Mouse (Mus musculus) C2C12 (cell line): ENCODE results near the gene Numa1. TPM values are rescaled to one million over a fixed set of nuclear protein-coding genes. Genes with fewer than 3 reads are reported as not detected.

ENCODE experiments used
- H3K27me3 ChIP-seq: one replicate; pipeline ENCODE4 v1.6.1; 2011; ENCODE audit not compliant: control insufficient read depth, insufficient read depth, insufficient read length
- H3K36me3 ChIP-seq: one replicate; pipeline ENCODE4 v1.6.1; 2011; ENCODE audit not compliant: control insufficient read depth, insufficient read depth
- H3K4me3 ChIP-seq: one replicate; pipeline ENCODE4 v1.5.1; 2011; ENCODE audit warnings: mild to moderate bottlenecking, control low read depth; ENCODE audit not compliant: poor library complexity, insufficient read depth, severe bottlenecking
- H3K79me2 ChIP-seq: one replicate; pipeline ENCODE4 v1.6.1; 2011; ENCODE audit not compliant: control insufficient read depth, insufficient read depth
- H3K79me3 ChIP-seq: one replicate; pipeline ENCODE4 v1.6.1; 2011; ENCODE audit warnings: low read depth, control low read depth
- H3ac ChIP-seq: one replicate; pipeline ENCODE3; 2011; ENCODE audit warnings: low read depth; ENCODE audit not compliant: control insufficient read depth, insufficient read length
- CEBPB ChIP-seq: IDR thresholded peaks from one replicate; pipeline ENCODE4 v1.6.1; 2011; ENCODE audit warnings: low read depth, mild to moderate bottlenecking, control low read depth, moderate library complexity
- CTCF ChIP-seq: IDR thresholded peaks from one replicate; pipeline ENCODE4 v1.5.1; 2011; ENCODE audit not compliant: control insufficient read depth, insufficient read depth, insufficient read length
- FOSL1 ChIP-seq: IDR thresholded peaks from one replicate; pipeline ENCODE4 v1.8.0; 2011; ENCODE audit warnings: mild to moderate bottlenecking, low read length; ENCODE audit not compliant: poor library complexity, insufficient read depth, severe bottlenecking
- MAX ChIP-seq: IDR thresholded peaks from one replicate; pipeline ENCODE4 v1.6.1; 2011; ENCODE audit warnings: mild to moderate bottlenecking, control low read depth
- MYOD1 ChIP-seq: IDR thresholded peaks from one replicate; pipeline ENCODE4 v1.6.1; 2011; ENCODE audit warnings: low read depth; ENCODE audit not compliant: control insufficient read depth, insufficient read length
- MYOG ChIP-seq: IDR thresholded peaks from one replicate; pipeline ENCODE4 v1.6.1; 2011; ENCODE audit not compliant: control insufficient read depth, insufficient read length; ENCODE audit errors: extremely low read depth
- USF1 ChIP-seq: IDR thresholded peaks from one replicate; pipeline ENCODE4 v1.6.1; 2011; ENCODE audit warnings: low read depth, mild to moderate bottlenecking, control low read depth, moderate library complexity
- polyA plus RNA-seq: library from polyadenylated mRNA; unstranded; fragments of >200 nt; fragmentation: generic; extraction: Trizol; gene quantifications from one replicate; pipeline ENCODE4 v1.2.1, GENCODE M21; 2012; ENCODE audit warnings: missing spikeins

Gene Numa1
- polyA plus RNA-seq, 1 experiment, result 80.4 TPM

DNA sequence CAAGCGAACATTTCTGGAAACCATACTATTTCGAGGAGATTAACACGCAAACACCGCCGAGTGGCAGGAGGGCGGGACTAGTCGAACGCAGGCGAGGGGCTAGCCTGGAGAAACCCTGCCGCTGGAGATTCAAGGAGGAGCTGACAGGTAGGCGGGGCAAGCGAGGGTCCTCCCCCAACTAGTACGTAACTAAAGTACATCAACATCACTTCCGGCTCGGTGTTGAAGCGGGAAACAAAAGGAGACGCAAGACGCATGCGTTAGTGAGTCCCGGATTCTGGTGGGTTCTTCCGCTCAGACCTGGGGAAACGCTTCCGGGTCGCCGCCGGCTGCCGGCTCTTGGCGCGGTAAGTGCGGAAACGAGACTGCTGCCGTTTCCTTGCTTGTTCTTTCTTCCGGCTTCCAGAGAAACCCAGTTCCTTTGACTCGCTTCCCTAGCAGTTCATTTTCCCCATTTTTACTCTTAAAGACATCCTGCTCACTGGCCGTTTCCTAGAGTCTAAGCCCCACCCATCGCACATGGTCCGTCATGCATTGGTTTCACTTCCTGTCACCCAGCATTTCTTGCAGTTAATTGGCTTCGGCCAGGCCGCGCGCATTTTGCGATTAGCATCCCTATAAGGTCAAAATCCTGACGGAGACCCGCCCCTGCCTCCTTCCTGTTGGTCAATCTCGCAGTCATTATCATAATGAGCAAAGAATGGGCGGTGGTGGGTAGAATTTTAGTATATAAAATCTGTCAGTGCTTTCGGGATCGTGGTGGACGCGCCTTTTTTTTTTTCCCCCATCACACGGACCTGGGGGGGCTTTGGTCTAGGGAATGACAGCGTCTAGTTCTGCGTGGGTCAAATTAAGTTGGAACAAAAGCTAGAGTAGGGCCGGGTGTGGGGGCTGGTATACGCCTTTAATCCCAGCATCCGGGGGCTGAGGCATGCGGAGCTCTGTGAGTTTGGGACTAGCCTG lies 37.5 kb upstream of the Numa1 start:
- no peaks in the 10 kb centered on the region for H3K79me3 ChIP-seq
- TF ChIP-seq CTCF, result no peak
- TF ChIP-seq USF1, result peak; percentile 37
- TF ChIP-seq MAX, result peak; percentile 95
- no peaks in the 10 kb centered on the region for H3K79me2 ChIP-seq
- no peaks in the 10 kb centered on the region for H3K27me3 ChIP-seq
- peak overlapping the region; percentile 87 for H3ac ChIP-seq
- no peaks in the 10 kb centered on the region for H3K36me3 ChIP-seq
- H3K4me3 ChIP-seq, result peak overlapping the region; percentile 38

DNA sequence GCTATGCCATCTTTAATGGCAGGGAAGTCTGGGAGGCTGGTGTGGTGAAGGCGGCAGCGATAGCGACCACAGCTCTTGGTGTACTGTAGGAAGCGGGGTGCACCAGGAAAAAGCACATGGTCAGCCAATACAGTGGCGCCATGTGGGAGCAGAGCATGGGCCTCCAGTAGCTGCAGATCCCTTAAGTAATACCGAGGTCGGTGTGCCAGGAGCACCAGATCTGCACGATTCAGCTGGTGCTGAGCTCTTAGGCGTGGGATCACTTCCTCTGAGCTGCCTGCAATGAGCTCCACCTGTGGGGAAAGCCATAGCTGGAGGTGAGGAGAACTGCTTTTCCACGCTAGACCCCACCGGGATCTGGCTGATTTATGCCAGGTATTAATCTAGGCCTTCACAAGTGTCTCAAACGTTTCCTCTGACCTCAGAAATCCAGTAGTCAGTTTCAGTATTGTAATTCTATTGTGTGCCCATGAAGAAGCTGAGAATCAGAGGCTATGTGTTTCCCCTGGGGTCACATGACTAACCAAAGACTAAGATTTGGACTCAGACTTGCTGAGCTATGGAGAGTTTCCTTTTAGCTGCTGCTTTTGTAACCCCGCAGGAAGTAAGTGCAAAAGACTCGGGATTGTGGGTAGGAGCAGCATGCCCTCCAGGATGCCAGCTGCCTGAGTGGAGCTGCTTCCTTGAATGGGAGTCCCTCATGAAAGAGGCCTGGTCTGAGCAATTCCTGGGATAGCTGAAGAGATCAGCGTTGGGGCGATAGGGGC lies 33.4 kb upstream of the Numa1 start:
- no peaks in the 10 kb centered on the region for H3K79me3 ChIP-seq
- no peak for TF ChIP-seq CTCF
- no peak for TF ChIP-seq MAX
- TF ChIP-seq CEBPB, result no peak
- TF ChIP-seq MYOD1, result no peak
- H3ac ChIP-seq, result no peak overlapping the region
- no peak overlapping the region for H3K4me3 ChIP-seq
- no peaks in the 10 kb centered on the region for H3K27me3 ChIP-seq
- H3K79me2 ChIP-seq, result no peaks in the 10 kb centered on the region
- H3K36me3 ChIP-seq, result no peaks in the 10 kb centered on the region

DNA sequence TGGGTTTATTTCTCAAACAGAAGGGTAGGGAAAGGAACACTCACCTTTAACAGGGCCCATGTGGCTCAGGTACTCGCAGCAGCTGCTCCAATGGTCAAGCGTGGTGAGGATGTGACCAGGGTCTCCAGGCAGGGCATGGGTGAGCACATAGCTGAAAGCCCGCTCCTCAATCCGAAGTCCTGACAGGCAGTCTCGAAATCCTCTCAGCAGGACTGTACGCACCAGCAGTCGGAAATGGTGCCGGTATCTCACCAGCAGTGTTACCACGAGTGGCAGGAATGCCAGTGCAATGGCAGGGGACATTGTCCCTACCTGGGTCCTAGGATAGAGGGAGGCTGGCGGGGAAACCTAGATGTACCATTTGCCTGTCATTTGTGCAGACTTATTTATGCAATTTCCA lies 31.9 kb upstream of the Numa1 start:
- no peak for TF ChIP-seq MYOD1
- no peak for TF ChIP-seq USF1
- no peak for TF ChIP-seq MYOG
- TF ChIP-seq CTCF, result no peak
- no peak for TF ChIP-seq FOSL1
- TF ChIP-seq MAX, result no peak
- TF ChIP-seq CEBPB, result no peak
- H3ac ChIP-seq, result no peak overlapping the region
- H3K79me2 ChIP-seq, result peaks cover 11% of the 10 kb centered on the region
- peaks cover 9% of the 10 kb centered on the region for H3K79me3 ChIP-seq
- no peaks in the 10 kb centered on the region for H3K27me3 ChIP-seq
- no peaks in the 10 kb centered on the region for H3K36me3 ChIP-seq
- no peak overlapping the region for H3K4me3 ChIP-seq

DNA sequence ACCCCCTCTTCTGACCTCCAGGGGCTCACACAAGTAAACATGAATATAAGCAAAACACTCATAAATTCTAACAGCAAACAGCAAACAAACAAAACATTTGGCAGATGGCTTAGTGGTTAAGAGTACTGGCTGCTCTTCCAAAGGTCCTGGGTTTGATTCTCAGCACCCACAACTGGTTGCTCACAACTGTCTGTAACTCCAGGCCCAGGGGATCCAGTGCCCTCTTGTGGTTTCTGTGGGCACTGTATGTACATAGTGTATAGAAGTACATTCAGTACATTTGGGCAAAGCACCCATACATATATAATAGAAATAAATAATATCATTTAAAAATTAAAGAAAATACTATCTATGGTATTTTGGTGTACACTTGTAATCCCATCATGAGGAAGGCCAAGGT lies 31.1 kb upstream of the Numa1 start:
- no peaks in the 10 kb centered on the region for H3K36me3 ChIP-seq
- no peaks in the 10 kb centered on the region for H3K27me3 ChIP-seq
- no peak overlapping the region for H3K4me3 ChIP-seq
- peaks cover 16% of the 10 kb centered on the region for H3K79me3 ChIP-seq
- TF ChIP-seq MYOD1, result no peak
- no peak overlapping the region for H3ac ChIP-seq
- H3K79me2 ChIP-seq, result peaks cover 20% of the 10 kb centered on the region

DNA sequence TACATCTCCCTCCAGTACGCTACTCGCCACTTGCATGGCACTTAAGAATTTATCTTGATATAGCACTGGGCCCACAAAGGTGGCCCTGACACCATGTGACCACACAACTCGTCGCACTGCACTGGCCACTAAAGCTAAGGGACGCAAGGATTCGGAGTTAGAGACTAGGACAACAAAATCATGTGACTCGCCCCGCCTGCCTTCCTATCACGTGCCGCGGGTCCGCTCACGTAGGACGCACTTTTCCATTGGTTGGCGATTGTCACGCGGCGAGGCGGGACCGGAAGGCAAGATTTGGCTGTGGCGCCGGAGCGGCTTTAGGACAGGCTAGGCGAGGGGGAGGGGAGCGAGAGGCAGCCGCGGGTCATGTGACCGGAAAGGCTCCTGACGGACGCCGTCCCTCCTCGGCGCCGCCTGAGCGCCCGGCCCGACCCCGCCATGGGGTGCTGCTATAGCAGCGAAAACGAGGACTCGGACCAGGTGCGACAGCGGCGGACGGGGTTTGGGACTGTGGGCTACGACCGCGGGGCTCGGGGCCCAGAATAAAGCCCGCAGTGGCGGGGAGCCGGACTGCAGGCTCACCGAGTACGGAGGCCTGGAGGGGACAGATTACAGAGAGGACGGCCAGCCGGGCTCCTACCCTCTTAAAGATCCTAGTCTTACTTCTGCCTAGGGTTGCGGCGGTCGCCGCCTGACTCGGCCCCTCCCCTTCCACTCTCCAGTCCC lies 28.2 kb upstream of the Numa1 start, which contains the start of gene Lamtor1:
Gene Lamtor1 (plus strand): TSS at position 344 of the 726 bp plus-strand sequence.
- H3K79me3 ChIP-seq, result peaks cover 18% of the 10 kb centered on the region
- TF ChIP-seq CTCF (no peak), MAX (peak; percentile 60), USF1 (peak; percentile 100), CEBPB (no peak)
- H3ac ChIP-seq, result peak within 1 kb of the TSS; percentile 76
- H3K36me3 ChIP-seq, result peaks cover under 1% of the 10 kb centered on the region
- peak within 1 kb of the TSS; percentile 71 for H3K4me3 ChIP-seq
- H3K27me3 ChIP-seq, result no peaks in the 10 kb centered on the region
- peaks cover 35% of the 10 kb centered on the region for H3K79me2 ChIP-seq
